Mouse (Mus musculus) MEL (cell line): ENCODE measurements at regions not wholly inside any gene's neighbourhood (a gene's known extent, or its start where the extent isn't known, plus 50 kb on each side); places are given as distances from the start of the nearest gene placed in this dataset.

Source experiments
- DNase-seq: peaks from one replicate; pipeline ENCODE4 v3.0.0; 2011; ENCODE audit warnings: low read depth, low spot score
- H3K27ac ChIP-seq: 2 replicates; pipeline ENCODE4 v1.5.1; 2012; ENCODE audit warnings: low read depth, mild to moderate bottlenecking, control low read depth, low read length, moderate library complexity; ENCODE audit not compliant: control insufficient read depth
- H3K27me3 ChIP-seq, 2 experiments: fragments of 150-350 bp in 1 of 2; sonication (generic) in 1 of 2; 2 replicates each; pipeline ENCODE4 v1.6.1; 2012; ENCODE audit warnings: low read length in 2 of 2, mild to moderate bottlenecking in 2 of 2, improper control_type of control experiment in 1 of 2, moderate library complexity in 1 of 2; ENCODE audit not compliant: insufficient read depth in 2 of 2, control insufficient read depth in 1 of 2
- H3K36me3 ChIP-seq, 2 experiments: 2 replicates each; pipeline ENCODE4 v1.6.1; 2012 to 2014; ENCODE audit warnings: low read length in 2 of 2, improper control_type of control experiment in 1 of 2, inconsistent platforms in 1 of 2, mild to moderate bottlenecking in 1 of 2; ENCODE audit not compliant: insufficient read depth in 2 of 2, control insufficient read depth in 1 of 2
- H3K4me1 ChIP-seq, 2 experiments: fragments of 150-350 bp in 1 of 2; sonication (generic) in 1 of 2; 2 replicates each; pipeline ENCODE4 v1.6.1; 2012; ENCODE audit warnings: low read length in 2 of 2, improper control_type of control experiment in 1 of 2, mild to moderate bottlenecking in 1 of 2; ENCODE audit not compliant: insufficient read depth in 2 of 2, control insufficient read depth in 1 of 2
- H3K4me3 ChIP-seq, 2 experiments: fragments of 150-350 bp in 1 of 2; sonication (generic) in 1 of 2; 2 replicates each; pipeline ENCODE4 v1.5.1; 2012; ENCODE audit warnings: low read depth in 2 of 2, low read length in 2 of 2, mild to moderate bottlenecking in 2 of 2, moderate library complexity in 2 of 2, control low read depth in 1 of 2, improper control_type of control experiment in 1 of 2; ENCODE audit not compliant: control insufficient read depth in 1 of 2, insufficient read depth in 1 of 2
- H3K79me2 ChIP-seq: 2 replicates; pipeline ENCODE4 v1.6.1; 2012; ENCODE audit warnings: mild to moderate bottlenecking, low read length, moderate library complexity; ENCODE audit not compliant: control insufficient read depth, poor library complexity, insufficient read depth
- H3K9ac ChIP-seq: 2 replicates; pipeline ENCODE4 v1.6.1; 2012; ENCODE audit warnings: low read depth, mild to moderate bottlenecking, control low read depth, low read length, moderate library complexity; ENCODE audit not compliant: control insufficient read depth, poor library complexity, severe bottlenecking
- H3K9me3 ChIP-seq: fragments of 150-350 bp; sonication (generic); replicated peaks from 2 replicates; pipeline ENCODE4 v1.6.1; 2012; ENCODE audit warnings: mild to moderate bottlenecking, low read length, improper control_type of control experiment, moderate library complexity; ENCODE audit not compliant: insufficient read depth
- BHLHE40 ChIP-seq: IDR thresholded peaks from 2 replicates; pipeline ENCODE4 v1.6.1; 2012; ENCODE audit warnings: low read depth, mild to moderate bottlenecking, inconsistent platforms, low read length, improper control_type of control experiment, borderline replicate concordance
- CHD1 ChIP-seq: IDR thresholded peaks from 2 replicates; pipeline ENCODE4 v1.6.1; 2012; ENCODE audit warnings: low read depth, mild to moderate bottlenecking, inconsistent platforms, low read length, improper control_type of control experiment
- ELF1 ChIP-seq: IDR thresholded peaks from 2 replicates; pipeline ENCODE4 v1.6.1; 2014; ENCODE audit warnings: low read depth, mild to moderate bottlenecking, inconsistent platforms, low read length, improper control_type of control experiment, moderate library complexity
- EP300 ChIP-seq, 2 experiments: IDR thresholded peaks; 2 replicates each; pipeline ENCODE4 v1.6.1; 2011; ENCODE audit warnings: improper control_type of control experiment in 2 of 2, low read length in 2 of 2, low read depth in 1 of 2, mild to moderate bottlenecking in 1 of 2
- JUND ChIP-seq: IDR thresholded peaks from 2 replicates; pipeline ENCODE4 v1.6.1; 2011; ENCODE audit warnings: low read depth, mild to moderate bottlenecking, improper control_type of control experiment, low read length
- KAT2A ChIP-seq: conservative IDR thresholded peaks from 2 replicates; pipeline ENCODE4 v1.6.1; 2012; ENCODE audit warnings: low read depth, low read length, improper control_type of control experiment, inconsistent platforms
- MAFK ChIP-seq: IDR thresholded peaks from 2 replicates; pipeline ENCODE4 v1.6.1; 2011; ENCODE audit warnings: low read depth, mild to moderate bottlenecking, low read length, improper control_type of control experiment, borderline replicate concordance
- MAX ChIP-seq: IDR thresholded peaks from 2 replicates; pipeline ENCODE4 v1.6.1; 2011; ENCODE audit warnings: low read length, improper control_type of control experiment
- MAZ ChIP-seq: IDR thresholded peaks from 2 replicates; pipeline ENCODE4 v1.6.1; 2012; ENCODE audit warnings: low read depth, mild to moderate bottlenecking, inconsistent platforms, low read length, improper control_type of control experiment
- MXI1 ChIP-seq: IDR thresholded peaks from 2 replicates; pipeline ENCODE4 v1.6.1; 2011; ENCODE audit warnings: mild to moderate bottlenecking, low read depth, low read length, improper control_type of control experiment
- RAD21 ChIP-seq: IDR thresholded peaks from 2 replicates; pipeline ENCODE4 v1.6.1; 2011; ENCODE audit warnings: mild to moderate bottlenecking, low read depth, low read length, improper control_type of control experiment
- SMC3 ChIP-seq: IDR thresholded peaks from 2 replicates; pipeline ENCODE4 v1.6.1; 2011; ENCODE audit warnings: low read depth, low read length, improper control_type of control experiment
- TBP ChIP-seq: IDR thresholded peaks from 2 replicates; pipeline ENCODE4 v1.8.0; 2011; ENCODE audit warnings: low read depth, low read length, improper control_type of control experiment
- TCF12 ChIP-seq: IDR thresholded peaks from 2 replicates; pipeline ENCODE4 v1.6.1; 2014; ENCODE audit warnings: low read depth, mild to moderate bottlenecking, inconsistent platforms, low read length, improper control_type of control experiment, moderate library complexity
- UBTF ChIP-seq: IDR thresholded peaks from 2 replicates; pipeline ENCODE4 v1.6.1; 2012; ENCODE audit warnings: low read depth, mild to moderate bottlenecking, inconsistent platforms, low read length, improper control_type of control experiment, moderate library complexity, borderline replicate concordance; ENCODE audit not compliant: insufficient read depth
- ZMIZ1 ChIP-seq: IDR thresholded peaks from 2 replicates; pipeline ENCODE4 v1.6.1; 2012; ENCODE audit warnings: low read depth, mild to moderate bottlenecking, inconsistent platforms, low read length, improper control_type of control experiment, moderate library complexity
- ZNF384 ChIP-seq: IDR thresholded peaks from 2 replicates; pipeline ENCODE4 v1.6.1; 2012; ENCODE audit warnings: low read depth, mild to moderate bottlenecking, inconsistent platforms, low read length, improper control_type of control experiment

GRCm38 (mm10) chr13:101524781-101525180 lies 243.2 kb downstream of the Pik3r1 start:
- Histone ChIP-seq H3K27me3 (no peaks in the 10 kb centered on the region; a peak in 1 of 4 replicates), H3K36me3 (no peaks in the 10 kb centered on the region), H3K9ac (no peak overlapping the region), H3K27ac (no peak overlapping the region), H3K4me3 (no peak overlapping the region), H3K79me2 (no peaks in the 10 kb centered on the region), H3K9me3 (no peaks in the 10 kb centered on the region), H3K4me1 (no peaks in the 10 kb centered on the region)
- no peak for DNase-seq
- TF ChIP-seq KAT2A (no peak), MXI1 (no peak), MAX (no peak)

GRCm38 (mm10) chr13:101524223-101524622 lies 243.8 kb downstream of the Pik3r1 start:
- TF ChIP-seq UBTF, result no peak
- TF ChIP-seq ZNF384, result no peak
- no peak for TF ChIP-seq ZMIZ1
- TF ChIP-seq KAT2A, result no peak
- no peak for TF ChIP-seq CHD1
- TF ChIP-seq ELF1, result no peak
- no peak for TF ChIP-seq TBP
- TF ChIP-seq MAX, result no peak
- no peak for TF ChIP-seq EP300 (IDR thresholded peaks at IDR 0.05; ENCODE audit: low read depth in 1 of 2, low read length in 2 of 2)
- no peak for TF ChIP-seq RAD21
- no peak for TF ChIP-seq BHLHE40
- TF ChIP-seq JUND, result no peak
- TF ChIP-seq SMC3, result no peak
- no peak for TF ChIP-seq MAFK
- TF ChIP-seq MAZ, result no peak
- TF ChIP-seq TCF12, result no peak
- Histone ChIP-seq H3K36me3 (no peaks in the 10 kb centered on the region), H3K4me3 (no peak overlapping the region), H3K4me1 (no peaks in the 10 kb centered on the region), H3K27ac (no peak overlapping the region), H3K27me3 (no peaks in the 10 kb centered on the region; a peak in 1 of 4 replicates), H3K9ac (no peak overlapping the region), H3K79me2 (no peaks in the 10 kb centered on the region), H3K9me3 (no peaks in the 10 kb centered on the region)
- DNase-seq, result no peak
